Mouse (Mus musculus): ENCODE data around the gene Gria1. TPM values are rescaled to one million over a fixed set of nuclear protein-coding genes. Genes with fewer than 3 reads are reported as not detected.

Gene Gria1
- polyA plus RNA-seq, 1 experiment from 2014 or later: 2.5 TPM

DNA sequence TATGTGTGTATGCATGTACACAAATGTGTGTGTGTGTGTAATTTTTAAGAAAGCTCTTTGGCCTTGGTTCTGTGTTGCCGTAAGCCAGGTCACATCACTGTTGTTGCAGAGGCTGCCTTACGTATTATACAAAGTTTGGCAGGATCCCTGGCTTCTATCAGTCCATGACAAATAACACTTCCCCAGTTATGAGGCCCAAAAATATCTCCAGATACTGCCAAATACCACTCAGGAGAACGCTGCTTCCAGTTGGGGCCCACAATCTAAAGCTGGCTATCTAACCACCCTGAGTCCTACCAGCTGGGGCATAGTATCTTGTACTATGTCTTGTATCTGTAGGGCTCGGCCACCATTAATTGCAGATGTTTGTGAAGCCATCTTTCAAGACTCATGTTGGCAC is 3.4 kb upstream of the Gria1 start:
- no peak overlapping the region for H3K9ac ChIP-seq (ENCODE audit: low read depth, low read length)
- WGBS: 80% methylated on average over 4 of the region's 4 CpGs
- H3K4me1 ChIP-seq (ENCODE audit: control insufficient read depth, insufficient read depth, low read length): 0 out of 2 replicates have a peak, but pooled peaks cover 2% of the 10 kb centered on the region
- H3K4me3 ChIP-seq (ENCODE audit: low read depth, low read length): no peak overlapping the region
- ATAC-seq (ENCODE audit: low read depth): no peak
- no peak overlapping the region for H3K4me2 ChIP-seq (ENCODE audit: low read depth, low read length)
- peaks cover 10% of the 10 kb centered on the region; the same call in 1 of the 2 replicates for H3K27me3 ChIP-seq (replicated peaks; ENCODE audit: control insufficient read depth, insufficient read depth, low read length)
- H3K9me3 ChIP-seq (ENCODE audit: control insufficient read depth, low read length): no peaks in the 10 kb centered on the region
- no peak overlapping the region for H3K27ac ChIP-seq (replicated peaks; ENCODE audit: low read depth, low read length)
- H3K36me3 ChIP-seq (ENCODE audit: control insufficient read depth, insufficient read depth, low read length): no peaks in the 10 kb centered on the region
- DNase-seq (ENCODE audit: low spot score): no peak

DNA sequence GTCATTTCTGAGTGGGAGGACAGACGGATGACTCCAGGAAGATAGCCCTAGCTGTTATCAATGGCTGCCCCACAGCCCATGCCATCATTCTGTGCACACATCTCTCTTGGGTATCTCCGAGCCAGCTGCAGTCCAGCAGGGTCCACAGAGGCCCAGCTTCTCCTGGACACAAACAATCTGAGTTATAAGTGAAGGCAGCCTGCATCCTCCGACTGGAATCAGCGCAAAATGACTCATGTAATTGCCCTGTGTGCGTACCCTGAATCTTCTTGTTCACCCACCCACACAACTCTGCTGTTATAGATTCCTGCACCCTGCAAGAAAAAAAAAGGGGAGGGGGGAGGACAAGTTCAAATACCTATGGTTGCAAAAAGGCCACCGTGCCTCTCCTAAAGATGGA is 576 bp upstream of the Gria1 start:
- 70% methylated on average over 6 of the region's 6 CpGs for WGBS
- ATAC-seq (ENCODE audit: low read depth): no peak
- Histone ChIP-seq H3K27ac (replicated peaks; ENCODE audit: low read depth, low read length) (no peak overlapping the region), H3K4me1 (ENCODE audit: control insufficient read depth, insufficient read depth, low read length) (peaks cover 3% of the 10 kb centered on the region; the same call in 1 of the 2 replicates), H3K27me3 (replicated peaks; ENCODE audit: control insufficient read depth, insufficient read depth, low read length) (peaks cover 10% of the 10 kb centered on the region; the same call in 1 of the 2 replicates), H3K9me3 (ENCODE audit: control insufficient read depth, low read length) (no peaks in the 10 kb centered on the region), H3K36me3 (ENCODE audit: control insufficient read depth, insufficient read depth, low read length) (no peaks in the 10 kb centered on the region), H3K4me3 (ENCODE audit: low read depth, low read length) (no peak overlapping the region), H3K4me2 (ENCODE audit: low read depth, low read length) (no peak overlapping the region), H3K9ac (ENCODE audit: low read depth, low read length) (no peak overlapping the region)
- no peak for DNase-seq (ENCODE audit: low spot score)

- ATAC-seq (ENCODE audit: low read depth) (no peak), DNase-seq (ENCODE audit: low spot score) (peak; percentile 63)
- 5% methylated on average over 11 of the region's 11 CpGs for WGBS
- H3K9me3 ChIP-seq (ENCODE audit: control insufficient read depth, low read length): no peaks in the 10 kb centered on the region
- H3K27ac ChIP-seq (replicated peaks; ENCODE audit: low read depth, low read length): no peak overlapping the region
- H3K4me1 ChIP-seq (ENCODE audit: control insufficient read depth, insufficient read depth, low read length): peaks cover 3% of the 10 kb centered on the region; the same call in 1 of the 2 replicates
- H3K9ac ChIP-seq (ENCODE audit: low read depth, low read length): peak overlapping the region; percentile 34; the same call in 1 of the 2 replicates
- H3K27me3 ChIP-seq (replicated peaks; ENCODE audit: control insufficient read depth, insufficient read depth, low read length): peaks cover 10% of the 10 kb centered on the region; the same call in 1 of the 2 replicates
- peak overlapping the region; percentile 31 for H3K4me3 ChIP-seq (ENCODE audit: low read depth, low read length)
- H3K4me2 ChIP-seq (ENCODE audit: low read depth, low read length): peak overlapping the region; percentile 50
- no peaks in the 10 kb centered on the region for H3K36me3 ChIP-seq (ENCODE audit: control insufficient read depth, insufficient read depth, low read length)
Measured at GRCm38 (mm10) chr11:57011691-57012039, 478 bp downstream of the Gria1 start.

GRCm38 (mm10) chr11:57012287-57012921 is 1.2 kb downstream of the Gria1 start:
- no peak overlapping the region for H3K9ac ChIP-seq (ENCODE audit: low read depth, low read length)
- DNase-seq (ENCODE audit: low spot score) (no peak), ATAC-seq (ENCODE audit: low read depth) (no peak)
- 24% methylated on average over 13 of the region's 13 CpGs for WGBS
- peaks cover 3% of the 10 kb centered on the region; the same call in 1 of the 2 replicates for H3K4me1 ChIP-seq (ENCODE audit: control insufficient read depth, insufficient read depth, low read length)
- no peaks in the 10 kb centered on the region for H3K9me3 ChIP-seq (ENCODE audit: control insufficient read depth, low read length)
- H3K4me3 ChIP-seq (ENCODE audit: low read depth, low read length): peak overlapping the region; percentile 31
- H3K27me3 ChIP-seq (replicated peaks; ENCODE audit: control insufficient read depth, insufficient read depth, low read length): peaks cover 10% of the 10 kb centered on the region; the same call in 1 of the 2 replicates
- H3K4me2 ChIP-seq (ENCODE audit: low read depth, low read length): peak overlapping the region; percentile 50; the same call in 1 of the 2 replicates
- H3K27ac ChIP-seq (replicated peaks; ENCODE audit: low read depth, low read length): no peak overlapping the region
- no peaks in the 10 kb centered on the region for H3K36me3 ChIP-seq (ENCODE audit: control insufficient read depth, insufficient read depth, low read length)

GRCm38 (mm10) chr11:57013464-57014190 is 2.4 kb downstream of the Gria1 start:
- no peak for DNase-seq (ENCODE audit: low spot score)
- WGBS: 51% methylated on average over 9 of the region's 9 CpGs
- H3K27me3 ChIP-seq (replicated peaks; ENCODE audit: control insufficient read depth, insufficient read depth, low read length): peaks cover 10% of the 10 kb centered on the region; the same call in 1 of the 2 replicates
- H3K4me3 ChIP-seq (ENCODE audit: low read depth, low read length): no peak overlapping the region
- H3K9ac ChIP-seq (ENCODE audit: low read depth, low read length): no peak overlapping the region; the same call in 1 of the 2 replicates
- ATAC-seq (ENCODE audit: low read depth): 0 out of 2 replicates have a peak, but pooled peaks have one; percentile 12
- no peak overlapping the region for H3K27ac ChIP-seq (replicated peaks; ENCODE audit: low read depth, low read length)
- peaks cover 3% of the 10 kb centered on the region; the same call in 1 of the 2 replicates for H3K4me1 ChIP-seq (ENCODE audit: control insufficient read depth, insufficient read depth, low read length)
- no peaks in the 10 kb centered on the region for H3K36me3 ChIP-seq (ENCODE audit: control insufficient read depth, insufficient read depth, low read length)
- peak overlapping the region; percentile 50; the same call in 1 of the 2 replicates for H3K4me2 ChIP-seq (ENCODE audit: low read depth, low read length)
- H3K9me3 ChIP-seq (ENCODE audit: control insufficient read depth, low read length): no peaks in the 10 kb centered on the region

- H3K27me3 ChIP-seq (replicated peaks; ENCODE audit: control insufficient read depth, insufficient read depth, low read length): peaks cover 6% of the 10 kb centered on the region; the same call in 1 of the 2 replicates
- H3K27ac ChIP-seq (replicated peaks; ENCODE audit: low read depth, low read length): no peak overlapping the region
- no peaks in the 10 kb centered on the region for H3K36me3 ChIP-seq (ENCODE audit: control insufficient read depth, insufficient read depth, low read length)
- no peak overlapping the region for H3K4me2 ChIP-seq (ENCODE audit: low read depth, low read length)
- DNase-seq (ENCODE audit: low spot score) (peak; percentile 56), ATAC-seq (ENCODE audit: low read depth) (no peak)
- H3K4me3 ChIP-seq (ENCODE audit: low read depth, low read length): no peak overlapping the region
- 48% methylated on average over 6 of the region's 6 CpGs for WGBS
- H3K9ac ChIP-seq (ENCODE audit: low read depth, low read length): no peak overlapping the region
- peaks cover 3% of the 10 kb centered on the region; the same call in 1 of the 2 replicates for H3K4me1 ChIP-seq (ENCODE audit: control insufficient read depth, insufficient read depth, low read length)
- H3K9me3 ChIP-seq (ENCODE audit: control insufficient read depth, low read length): no peaks in the 10 kb centered on the region
Measured at GRCm38 (mm10) chr11:57014396-57014795, 3.2 kb downstream of the Gria1 start.

- 60% methylated on average over 4 of the region's 4 CpGs for WGBS
Measured at GRCm38 (mm10) chr11:57018536-57018935, 7.3 kb downstream of the Gria1 start.

GRCm38 (mm10) chr11:57022400-57022799 is 11.2 kb downstream of the Gria1 start:
- no peak overlapping the region for H3K27ac ChIP-seq (replicated peaks; ENCODE audit: low read depth, low read length)
- H3K36me3 ChIP-seq (ENCODE audit: control insufficient read depth, insufficient read depth, low read length): no peaks in the 10 kb centered on the region
- ATAC-seq (ENCODE audit: low read depth) (no peak), DNase-seq (ENCODE audit: low spot score) (no peak)
- 73% methylated on average over 4 of the region's 4 CpGs for WGBS
- no peaks in the 10 kb centered on the region for H3K9me3 ChIP-seq (ENCODE audit: control insufficient read depth, low read length)
- no peaks in the 10 kb centered on the region for H3K27me3 ChIP-seq (replicated peaks; ENCODE audit: control insufficient read depth, insufficient read depth, low read length)
- H3K4me1 ChIP-seq (ENCODE audit: control insufficient read depth, insufficient read depth, low read length): no peaks in the 10 kb centered on the region
- no peak overlapping the region for H3K4me2 ChIP-seq (ENCODE audit: low read depth, low read length)
- no peak overlapping the region for H3K9ac ChIP-seq (ENCODE audit: low read depth, low read length)
- no peak overlapping the region for H3K4me3 ChIP-seq (ENCODE audit: low read depth, low read length)

More at GRCm38 (mm10) chr11:57018536-57018935, 7.3 kb downstream of the Gria1 start:
- Histone ChIP-seq H3K4me1 (ENCODE audit: control insufficient read depth, insufficient read depth, low read length) (peaks cover 3% of the 10 kb centered on the region; the same call in 1 of the 2 replicates), H3K36me3 (ENCODE audit: control insufficient read depth, insufficient read depth, low read length) (no peaks in the 10 kb centered on the region), H3K27ac (replicated peaks; ENCODE audit: low read depth, low read length) (no peak overlapping the region), H3K4me3 (ENCODE audit: low read depth, low read length) (no peak overlapping the region), H3K9ac (ENCODE audit: low read depth, low read length) (no peak overlapping the region), H3K27me3 (replicated peaks; ENCODE audit: control insufficient read depth, insufficient read depth, low read length) (no peaks in the 10 kb centered on the region), H3K4me2 (ENCODE audit: low read depth, low read length) (no peak overlapping the region), H3K9me3 (ENCODE audit: control insufficient read depth, low read length) (no peaks in the 10 kb centered on the region)
- no peak for DNase-seq (ENCODE audit: low spot score)
- ATAC-seq (ENCODE audit: low read depth): no peak

All from embryonic facial prominence, embryonic 14.5 days (tissue).